Mouse (Mus musculus) liver, postnatal 0 days (tissue): ENCODE results near the gene Prnd.

Experiments used
- CTCF ChIP-seq: sonication (generic); IDR thresholded peaks from 2 replicates; pipeline ENCODE4 v1.5.1; 2016; ENCODE audit warnings: antibody characterized with exemption, low read depth
- EP300 ChIP-seq: IDR thresholded peaks from 2 replicates; pipeline ENCODE4 v1.6.1; 2016; ENCODE audit warnings: antibody characterized with exemption, low read depth, mild to moderate bottlenecking

- no peak for TF ChIP-seq CTCF
- no peak for TF ChIP-seq EP300
Observed at GRCm38 (mm10) chr2:131908351-131908861, 42.3 kb upstream of the Prnd start.
